Mouse (Mus musculus): ENCODE results near the gene E030025P04Rik. TPM values are rescaled to one million over a fixed set of nuclear protein-coding genes. Genes with fewer than 3 reads are reported as not detected.

E030025P04Rik gene
- polyA plus RNA-seq, 1 experiment from 2014 or later, result not detected

GRCm38 (mm10) chr11:109107518-109108205, 36.5 kb downstream of the E030025P04Rik start:
- H3K9ac ChIP-seq (ENCODE audit: low read length), result no peak overlapping the region
- peak overlapping the region; percentile 37; the same call in 1 of the 2 replicates for H3K27ac ChIP-seq (ENCODE audit: low read depth, low read length)
- H3K4me1 ChIP-seq (replicated peaks; ENCODE audit: control insufficient read depth, insufficient read depth, low read length), result peaks cover 15% of the 10 kb centered on the region
- WGBS, result 35% methylated on average over 11 of the region's 11 CpGs
- DNase-seq (ENCODE audit: low spot score) (no peak), ATAC-seq (replicated peaks; ENCODE audit: low FRiP score) (no peak)
- H3K4me3 ChIP-seq (ENCODE audit: low read depth, low read length), result no peak overlapping the region
- no peaks in the 10 kb centered on the region for H3K9me3 ChIP-seq (ENCODE audit: control insufficient read depth, low read length)
- H3K36me3 ChIP-seq (ENCODE audit: control insufficient read depth, insufficient read depth, low read length), result no peaks in the 10 kb centered on the region
- no peaks in the 10 kb centered on the region; the same call in 1 of the 2 replicates for H3K27me3 ChIP-seq (ENCODE audit: control insufficient read depth, insufficient read depth, low read length)
- no peak overlapping the region for H3K4me2 ChIP-seq (ENCODE audit: low read depth, low read length, severe bottlenecking)

- DNase-seq (ENCODE audit: low spot score), result peak; percentile 67
- Histone ChIP-seq H3K4me3 (ENCODE audit: low read depth, low read length) (no peak overlapping the region), H3K36me3 (ENCODE audit: control insufficient read depth, insufficient read depth, low read length) (no peaks in the 10 kb centered on the region), H3K27ac (ENCODE audit: low read depth, low read length) (peak overlapping the region; percentile 14; the same call in 1 of the 2 replicates), H3K9ac (ENCODE audit: low read length) (no peak overlapping the region), H3K4me1 (replicated peaks; ENCODE audit: control insufficient read depth, insufficient read depth, low read length) (peaks cover 15% of the 10 kb centered on the region), H3K27me3 (ENCODE audit: control insufficient read depth, insufficient read depth, low read length) (no peaks in the 10 kb centered on the region; the same call in 1 of the 2 replicates), H3K4me2 (ENCODE audit: low read depth, low read length, severe bottlenecking) (peak overlapping the region; percentile 8; the same call in 1 of the 2 replicates), H3K9me3 (ENCODE audit: control insufficient read depth, low read length) (no peaks in the 10 kb centered on the region)
- 5% methylated on average over 8 of the region's 8 CpGs for WGBS
- ATAC-seq (replicated peaks; ENCODE audit: low FRiP score), result peak; percentile 71
Observed at GRCm38 (mm10) chr11:109106751-109107150, 37.4 kb downstream of the E030025P04Rik start.

GRCm38 (mm10) chr11:109106181-109106580, 38.0 kb downstream of the E030025P04Rik start:
- Histone ChIP-seq H3K36me3 (ENCODE audit: control insufficient read depth, insufficient read depth, low read length) (no peaks in the 10 kb centered on the region), H3K9me3 (ENCODE audit: control insufficient read depth, low read length) (no peaks in the 10 kb centered on the region), H3K4me3 (ENCODE audit: low read depth, low read length) (no peak overlapping the region), H3K4me2 (ENCODE audit: low read depth, low read length, severe bottlenecking) (no peak overlapping the region), H3K27me3 (ENCODE audit: control insufficient read depth, insufficient read depth, low read length) (no peaks in the 10 kb centered on the region; the same call in 1 of the 2 replicates), H3K9ac (ENCODE audit: low read length) (no peak overlapping the region), H3K27ac (ENCODE audit: low read depth, low read length) (0 out of 2 replicates have a peak overlapping the region, but pooled peaks have one; percentile 25), H3K4me1 (replicated peaks; ENCODE audit: control insufficient read depth, insufficient read depth, low read length) (peaks cover 15% of the 10 kb centered on the region)
- 50% methylated on average over 5 of the region's 5 CpGs for WGBS
- DNase-seq (ENCODE audit: low spot score) (no peak), ATAC-seq (replicated peaks; ENCODE audit: low FRiP score) (peak; percentile 45)

GRCm38 (mm10) chr11:109103386-109103785, 40.8 kb downstream of the E030025P04Rik start:
- ATAC-seq (replicated peaks; ENCODE audit: low FRiP score) (no peak), DNase-seq (ENCODE audit: low spot score) (no peak)
- Histone ChIP-seq H3K4me1 (replicated peaks; ENCODE audit: control insufficient read depth, insufficient read depth, low read length) (peaks cover 10% of the 10 kb centered on the region), H3K27ac (ENCODE audit: low read depth, low read length) (no peak overlapping the region), H3K4me3 (ENCODE audit: low read depth, low read length) (no peak overlapping the region), H3K27me3 (ENCODE audit: control insufficient read depth, insufficient read depth, low read length) (no peaks in the 10 kb centered on the region), H3K9ac (ENCODE audit: low read length) (no peak overlapping the region), H3K4me2 (ENCODE audit: low read depth, low read length, severe bottlenecking) (no peak overlapping the region), H3K9me3 (ENCODE audit: control insufficient read depth, low read length) (no peaks in the 10 kb centered on the region), H3K36me3 (ENCODE audit: control insufficient read depth, insufficient read depth, low read length) (no peaks in the 10 kb centered on the region)
- 89% methylated on average over 3 of the region's 3 CpGs for WGBS

GRCm38 (mm10) chr11:109102646-109103045, 41.5 kb downstream of the E030025P04Rik start:
- peaks cover 12% of the 10 kb centered on the region for H3K4me1 ChIP-seq (replicated peaks; ENCODE audit: control insufficient read depth, insufficient read depth, low read length)
- DNase-seq (ENCODE audit: low spot score) (no peak), ATAC-seq (replicated peaks; ENCODE audit: low FRiP score) (no peak)
- 93% methylated on average over 8 of the region's 8 CpGs for WGBS
- no peaks in the 10 kb centered on the region for H3K36me3 ChIP-seq (ENCODE audit: control insufficient read depth, insufficient read depth, low read length)
- no peaks in the 10 kb centered on the region for H3K9me3 ChIP-seq (ENCODE audit: control insufficient read depth, low read length)
- H3K4me2 ChIP-seq (ENCODE audit: low read depth, low read length, severe bottlenecking), result no peak overlapping the region
- H3K27ac ChIP-seq (ENCODE audit: low read depth, low read length), result no peak overlapping the region
- H3K4me3 ChIP-seq (ENCODE audit: low read depth, low read length), result no peak overlapping the region
- H3K27me3 ChIP-seq (ENCODE audit: control insufficient read depth, insufficient read depth, low read length), result no peaks in the 10 kb centered on the region
- no peak overlapping the region for H3K9ac ChIP-seq (ENCODE audit: low read length)

- H3K27ac ChIP-seq (ENCODE audit: low read depth, low read length), result no peak overlapping the region
- no peak overlapping the region for H3K4me3 ChIP-seq (ENCODE audit: low read depth, low read length)
- no peak overlapping the region for H3K4me2 ChIP-seq (ENCODE audit: low read depth, low read length, severe bottlenecking)
- H3K9ac ChIP-seq (ENCODE audit: low read length), result no peak overlapping the region
- no peaks in the 10 kb centered on the region for H3K27me3 ChIP-seq (ENCODE audit: control insufficient read depth, insufficient read depth, low read length)
- ATAC-seq (replicated peaks; ENCODE audit: low FRiP score) (no peak), DNase-seq (ENCODE audit: low spot score) (no peak)
- no peaks in the 10 kb centered on the region for H3K36me3 ChIP-seq (ENCODE audit: control insufficient read depth, insufficient read depth, low read length)
- H3K4me1 ChIP-seq (replicated peaks; ENCODE audit: control insufficient read depth, insufficient read depth, low read length), result peaks cover 3% of the 10 kb centered on the region; the same call in 1 of the 2 replicates
- 96% methylated on average over 6 of the region's 6 CpGs for WGBS
- H3K9me3 ChIP-seq (ENCODE audit: control insufficient read depth, low read length), result no peaks in the 10 kb centered on the region
Observed at GRCm38 (mm10) chr11:109100266-109100665, 43.9 kb downstream of the E030025P04Rik start.

- no peaks in the 10 kb centered on the region for H3K27me3 ChIP-seq (ENCODE audit: control insufficient read depth, insufficient read depth, low read length)
- no peak overlapping the region for H3K27ac ChIP-seq (ENCODE audit: low read depth, low read length)
- ATAC-seq (replicated peaks; ENCODE audit: low FRiP score) (no peak), DNase-seq (ENCODE audit: low spot score) (no peak)
- H3K36me3 ChIP-seq (ENCODE audit: control insufficient read depth, insufficient read depth, low read length), result no peaks in the 10 kb centered on the region
- H3K9me3 ChIP-seq (ENCODE audit: control insufficient read depth, low read length), result no peaks in the 10 kb centered on the region
- H3K9ac ChIP-seq (ENCODE audit: low read length), result no peak overlapping the region
- 3% methylated on average over 5 of the region's 5 CpGs for WGBS
- no peak overlapping the region for H3K4me2 ChIP-seq (ENCODE audit: low read depth, low read length, severe bottlenecking)
- H3K4me3 ChIP-seq (ENCODE audit: low read depth, low read length), result no peak overlapping the region
- H3K4me1 ChIP-seq (replicated peaks; ENCODE audit: control insufficient read depth, insufficient read depth, low read length), result no peaks in the 10 kb centered on the region
Observed at GRCm38 (mm10) chr11:109091821-109092220, 52.3 kb downstream of the E030025P04Rik start.
